Mouse (Mus musculus): Measurements from ENCODE around the gene Wnt3a.

Wnt3a gene

GRCm38 (mm10) chr11:59290702-59291303 lies at the start of gene Wnt3a:
Gene Wnt3a (minus strand): TSS chr11:59290752.
- DNase-seq (ENCODE audit: low spot score) = no peak

GRCm38 (mm10) chr11:59338736-59339120 lies 48.2 kb upstream of the Wnt3a start:
- DNase-seq (ENCODE audit: low spot score) = no peak

- DNase-seq (ENCODE audit: low spot score) = no peak
Measured at GRCm38 (mm10) chr11:59337955-59338735, 47.6 kb upstream of the Wnt3a start.

GRCm38 (mm10) chr11:59336381-59336780 lies 45.8 kb upstream of the Wnt3a start:
- no peak for DNase-seq (ENCODE audit: low spot score)

- DNase-seq (ENCODE audit: low spot score) = no peak
Measured at GRCm38 (mm10) chr11:59335942-59336341, 45.4 kb upstream of the Wnt3a start.

GRCm38 (mm10) chr11:59335150-59335549 lies 44.6 kb upstream of the Wnt3a start:
- peak; percentile 30 for DNase-seq (ENCODE audit: low spot score)

- no peak for DNase-seq (ENCODE audit: low spot score)
Measured at GRCm38 (mm10) chr11:59332938-59333337, 42.4 kb upstream of the Wnt3a start.

GRCm38 (mm10) chr11:59331167-59331869 lies 40.8 kb upstream of the Wnt3a start:
- DNase-seq (ENCODE audit: low spot score) = no peak

- peak; percentile 78 for DNase-seq (ENCODE audit: low spot score)
Measured at GRCm38 (mm10) chr11:59330560-59330959, 40.0 kb upstream of the Wnt3a start.

- DNase-seq (ENCODE audit: low spot score) = no peak
Measured at GRCm38 (mm10) chr11:59329616-59330015, 39.1 kb upstream of the Wnt3a start.

GRCm38 (mm10) chr11:59327625-59328024 lies 37.1 kb upstream of the Wnt3a start:
- no peak for DNase-seq (ENCODE audit: low spot score)

- no peak for DNase-seq (ENCODE audit: low spot score)
Measured at GRCm38 (mm10) chr11:59324777-59325176, 34.2 kb upstream of the Wnt3a start.

- DNase-seq (ENCODE audit: low spot score) = no peak
Measured at GRCm38 (mm10) chr11:59322988-59323387, 32.4 kb upstream of the Wnt3a start.

GRCm38 (mm10) chr11:59316517-59316916 lies 26.0 kb upstream of the Wnt3a start:
- no peak for DNase-seq (ENCODE audit: low spot score)

GRCm38 (mm10) chr11:59313944-59314343 lies 23.4 kb upstream of the Wnt3a start:
- no peak for DNase-seq (ENCODE audit: low spot score)

- no peak for DNase-seq (ENCODE audit: low spot score)
Measured at GRCm38 (mm10) chr11:59313029-59313811, 22.7 kb upstream of the Wnt3a start.

- no peak for DNase-seq (ENCODE audit: low spot score)
Measured at GRCm38 (mm10) chr11:59312501-59312900, 21.9 kb upstream of the Wnt3a start.

GRCm38 (mm10) chr11:59312060-59312459 lies 21.5 kb upstream of the Wnt3a start:
- DNase-seq (ENCODE audit: low spot score) = no peak

- no peak for DNase-seq (ENCODE audit: low spot score)
Measured at GRCm38 (mm10) chr11:59309976-59310375, 19.4 kb upstream of the Wnt3a start.

GRCm38 (mm10) chr11:59309106-59309805 lies 18.7 kb upstream of the Wnt3a start:
- DNase-seq (ENCODE audit: low spot score) = peak; percentile 61

GRCm38 (mm10) chr11:59308625-59309024 lies 18.1 kb upstream of the Wnt3a start:
- DNase-seq (ENCODE audit: low spot score) = no peak

GRCm38 (mm10) chr11:59308164-59308542 lies 17.6 kb upstream of the Wnt3a start:
- DNase-seq (ENCODE audit: low spot score) = peak; percentile 53
